Mouse (Mus musculus): ENCODE results near the gene Agbl2.

Gene Agbl2

DNA sequence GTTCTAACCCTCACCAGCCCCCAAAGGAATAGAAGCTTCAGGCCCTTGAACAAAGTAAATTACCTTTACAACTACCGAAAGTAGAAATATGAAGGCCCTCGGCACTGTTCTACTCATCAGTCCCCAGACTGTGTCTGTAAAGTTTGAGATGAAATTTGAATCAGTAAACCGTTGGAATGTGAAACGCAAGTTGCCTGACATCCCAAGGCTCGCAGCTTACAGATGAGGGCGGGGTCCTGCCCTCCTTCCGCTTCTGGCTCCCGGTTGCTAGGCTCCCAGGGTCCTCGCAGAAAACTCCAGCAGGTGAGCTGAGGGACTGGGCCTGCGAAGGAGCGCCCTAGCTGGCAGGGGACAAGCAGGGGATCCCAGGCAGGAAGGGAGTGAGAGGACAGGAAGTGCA lies at the start of gene Agbl2:
Agbl2 (plus strand) TSS at position 270 of the 400 bp plus-strand sequence.
- no peak for DNase-seq (ENCODE audit: low spot score in 2 of 2)

DNA sequence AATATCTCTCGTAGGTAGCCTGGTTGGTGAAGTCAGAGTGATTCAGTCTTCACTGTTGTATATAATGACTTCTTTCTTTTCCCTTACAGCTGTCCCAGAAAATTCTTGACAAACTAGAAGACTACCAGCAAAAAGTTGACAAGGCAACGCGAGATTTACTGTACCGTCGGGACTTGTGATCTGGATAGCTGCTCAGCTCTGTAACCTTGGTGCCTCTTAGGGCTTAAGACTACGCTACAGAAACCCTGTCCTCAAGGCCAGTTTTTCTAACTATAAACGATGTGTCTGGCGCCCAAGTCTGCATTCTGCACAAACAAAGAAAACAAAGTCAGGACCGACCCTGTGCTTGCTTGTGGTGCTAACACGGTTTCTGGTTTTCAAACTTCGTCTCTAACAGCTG lies 47.2 kb upstream of the Agbl2 start:
- DNase-seq (ENCODE audit: low spot score in 2 of 2) = no peak

DNA sequence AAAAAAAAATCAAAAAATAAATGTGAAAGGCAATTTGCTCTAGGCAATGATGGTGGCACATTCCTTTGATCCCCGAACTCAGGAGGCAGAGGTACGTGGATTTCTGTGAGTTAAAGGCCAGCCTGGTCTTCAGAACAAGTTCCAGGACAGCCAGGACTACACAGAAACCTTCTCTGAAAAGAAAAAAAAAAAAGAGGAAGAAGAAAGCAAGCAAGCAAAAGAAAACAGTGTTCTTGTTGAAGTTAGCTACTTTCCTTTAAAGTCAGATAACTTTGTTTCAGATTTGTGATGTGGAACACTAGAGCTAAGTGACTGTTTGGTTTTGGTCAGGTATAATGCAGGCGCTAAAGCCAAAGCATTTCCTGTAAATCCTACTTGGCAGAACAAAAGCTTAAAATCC lies 43.7 kb upstream of the Agbl2 start:
- no peak for DNase-seq (ENCODE audit: low spot score in 2 of 2)

DNA sequence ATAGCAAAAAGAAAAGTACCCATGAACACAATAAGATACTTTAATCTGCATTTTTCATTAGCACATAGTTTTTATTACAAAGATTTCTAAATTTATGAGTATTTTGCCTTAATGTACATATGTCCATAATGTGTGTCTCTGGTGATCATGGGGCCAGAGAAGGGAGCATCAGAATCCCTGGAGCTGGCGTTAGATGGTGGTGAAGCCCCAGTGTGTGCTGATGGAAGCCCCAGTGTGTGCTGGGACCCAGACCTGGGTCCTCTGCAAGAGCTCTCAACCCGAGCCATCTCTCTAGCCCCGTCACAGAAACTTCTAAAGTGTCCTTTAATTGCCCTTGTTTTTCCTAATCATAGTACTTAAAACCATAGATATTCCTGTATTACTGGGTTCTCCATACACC lies 43.2 kb upstream of the Agbl2 start:
- no peak for DNase-seq (ENCODE audit: low spot score in 2 of 2)

DNA sequence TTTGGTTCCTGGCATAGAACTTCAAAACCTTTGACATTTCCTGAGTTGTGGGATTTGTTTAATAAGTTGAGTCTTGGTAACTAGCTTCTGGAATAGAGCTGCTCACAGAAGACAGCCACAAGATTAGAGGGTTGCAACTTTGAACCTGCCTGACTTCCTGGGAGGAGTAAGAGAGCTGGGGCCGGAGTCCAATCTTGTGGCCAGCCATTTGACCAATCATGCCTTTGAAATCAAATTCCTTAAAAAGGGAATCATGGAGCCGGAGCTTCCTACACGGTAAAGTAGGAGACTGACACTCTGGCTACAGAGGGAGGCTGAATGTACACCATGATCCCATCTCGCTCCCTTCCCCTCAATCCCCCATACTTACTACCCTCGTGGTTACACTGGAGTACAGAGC lies 42.6 kb upstream of the Agbl2 start:
- no peak for DNase-seq (ENCODE audit: low spot score in 2 of 2)

DNA sequence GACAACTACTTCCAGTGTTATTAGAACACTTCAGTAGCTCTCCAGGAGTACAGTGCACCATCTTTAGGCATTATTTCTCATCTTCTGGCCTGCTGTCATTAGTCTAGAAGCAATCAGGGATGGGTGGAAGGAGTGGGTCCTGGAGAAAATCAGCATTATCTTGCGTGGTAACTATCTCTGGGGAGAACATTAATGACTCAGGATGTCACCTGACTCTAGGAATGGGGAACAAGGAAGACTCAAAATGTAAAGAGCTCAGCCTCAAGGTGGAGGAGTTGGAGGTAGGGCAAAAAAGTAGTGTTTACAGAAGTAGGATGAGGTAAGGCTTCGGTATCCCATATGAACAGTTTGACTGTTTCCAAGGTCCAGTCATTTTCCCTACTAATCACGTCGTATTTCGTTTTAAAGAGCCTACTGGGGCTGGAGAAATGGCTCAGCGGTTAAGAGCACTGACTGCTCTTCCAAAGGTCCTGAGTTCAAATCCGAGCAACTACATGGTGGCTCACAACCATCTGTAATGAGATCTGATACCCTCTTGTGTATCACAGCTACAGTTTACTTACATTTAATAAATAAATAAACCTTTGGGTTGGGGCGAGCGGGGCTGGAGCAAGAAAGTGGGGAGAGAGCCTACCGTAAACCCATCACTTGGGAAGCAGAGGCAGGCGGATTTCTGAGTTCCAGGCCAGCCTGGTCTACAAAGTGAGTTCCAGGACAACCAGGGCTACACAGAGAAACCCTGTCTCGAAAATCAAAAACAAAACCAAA lies 38.1 kb upstream of the Agbl2 start:
- peak in 1 of 2 experiments; percentile 8 for DNase-seq (ENCODE audit: low spot score in 2 of 2)

DNA sequence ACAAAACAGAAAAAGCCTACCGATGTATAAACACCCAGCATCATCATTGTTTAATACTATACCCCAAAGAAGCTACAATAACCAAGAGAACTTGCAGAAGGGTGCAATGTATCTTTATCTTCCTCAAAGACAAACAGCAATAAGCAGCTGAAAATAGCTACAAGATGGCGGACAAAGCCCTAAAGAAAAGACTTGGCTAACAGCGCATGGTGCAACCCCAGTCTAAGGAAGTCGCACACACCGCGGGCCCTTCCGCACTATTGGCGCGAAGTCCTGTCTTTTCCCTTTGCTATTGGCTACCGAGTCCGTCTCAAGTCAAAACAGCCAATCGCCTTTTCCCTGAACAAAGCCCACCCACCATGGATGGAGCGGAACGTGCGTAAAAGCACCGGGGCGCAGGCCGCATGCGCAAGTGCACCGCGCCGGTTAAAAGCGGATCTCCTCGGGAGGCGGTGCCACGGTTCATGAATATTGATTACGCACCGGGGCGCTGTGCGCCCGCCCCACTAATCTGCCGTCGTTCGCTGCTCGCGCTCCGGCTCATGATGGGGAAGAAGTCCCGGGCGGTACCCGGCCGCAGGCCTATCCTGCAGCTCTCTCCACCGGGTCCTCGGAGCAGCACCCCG lies 37.4 kb upstream of the Agbl2 start, which contains the start of gene Fnbp4:
Fnbp4 (plus strand) TSS at position 318 of the 626 bp plus-strand sequence.
- peak; percentile 98 to 99 for DNase-seq (ENCODE audit: low spot score in 2 of 2)

DNA sequence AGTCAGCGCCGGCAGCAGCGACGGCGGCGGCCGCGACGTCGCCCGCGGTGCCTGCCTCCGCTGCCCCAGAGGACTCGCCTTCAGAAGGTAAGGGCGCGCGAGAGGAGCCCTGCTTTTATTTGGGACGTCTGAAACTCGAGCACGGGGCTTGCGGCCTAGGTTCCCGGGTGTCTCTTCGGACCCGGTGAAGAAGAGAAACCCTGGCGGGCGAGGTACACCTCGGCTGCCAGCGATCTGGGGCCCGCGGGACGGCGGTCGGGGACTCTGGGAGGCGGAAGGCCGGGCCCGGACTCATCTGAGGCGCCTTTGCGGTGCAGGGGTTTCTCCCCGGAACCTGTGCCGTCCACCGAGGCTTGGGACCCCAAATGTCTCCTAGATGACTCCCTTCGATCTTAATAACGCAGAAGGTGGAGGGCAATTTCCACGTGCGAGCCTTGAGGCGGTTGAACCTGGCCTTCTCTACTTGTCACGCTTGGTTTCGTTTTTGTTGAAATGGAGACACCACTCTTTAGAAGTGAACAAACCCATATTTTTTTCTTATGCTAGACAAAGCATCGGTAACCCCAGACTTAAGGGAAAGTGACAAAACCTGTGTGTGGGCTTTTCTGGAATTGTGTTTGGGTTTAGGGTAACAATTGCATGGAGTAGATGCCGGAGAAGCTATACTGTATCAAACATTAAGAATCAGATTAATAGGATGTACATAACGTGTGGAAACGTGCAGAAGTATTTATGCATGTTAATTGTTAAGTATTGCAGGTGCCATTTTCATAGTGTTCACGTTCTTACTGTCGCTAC lies 36.6 kb upstream of the Agbl2 start:
- no peak for DNase-seq (ENCODE audit: low spot score in 2 of 2)

DNA sequence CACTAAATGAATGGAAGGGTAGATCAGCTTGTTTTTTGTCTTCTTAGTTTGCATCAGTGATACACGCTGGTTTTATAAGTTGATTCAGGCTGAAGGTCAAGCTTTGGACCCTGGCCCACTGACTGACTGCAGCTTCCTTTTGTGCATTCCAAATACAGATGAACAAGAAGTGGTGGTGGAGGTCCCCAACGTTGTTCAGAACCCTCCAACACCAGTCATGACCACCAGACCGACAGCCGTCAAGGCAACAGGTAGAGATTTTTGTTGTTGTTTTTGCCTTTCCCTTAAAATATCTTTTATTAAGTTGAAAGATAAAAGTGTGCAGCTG lies 36.0 kb upstream of the Agbl2 start:
- DNase-seq (ENCODE audit: low spot score in 2 of 2) = no peak

DNA sequence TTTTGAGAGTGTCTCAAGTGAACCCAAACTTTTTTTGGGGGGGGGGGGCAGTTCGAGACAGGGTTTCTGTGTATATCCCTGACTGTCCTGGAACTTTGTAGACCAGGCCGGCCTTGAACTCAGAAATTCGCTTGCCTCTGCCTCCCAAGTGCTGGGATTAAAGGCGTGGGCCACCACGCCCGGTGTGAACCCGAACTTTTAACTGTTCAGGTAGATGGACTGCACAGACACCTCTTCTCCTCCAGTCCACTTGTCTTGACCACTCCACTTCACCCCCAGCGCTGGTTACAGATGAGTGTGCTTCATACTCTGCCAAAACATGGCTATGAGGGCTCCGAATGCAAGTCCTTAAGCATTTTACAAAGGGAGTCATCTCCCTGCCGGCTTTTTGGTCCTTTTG lies 35.4 kb upstream of the Agbl2 start:
- no peak for DNase-seq (ENCODE audit: low spot score in 2 of 2)

DNA sequence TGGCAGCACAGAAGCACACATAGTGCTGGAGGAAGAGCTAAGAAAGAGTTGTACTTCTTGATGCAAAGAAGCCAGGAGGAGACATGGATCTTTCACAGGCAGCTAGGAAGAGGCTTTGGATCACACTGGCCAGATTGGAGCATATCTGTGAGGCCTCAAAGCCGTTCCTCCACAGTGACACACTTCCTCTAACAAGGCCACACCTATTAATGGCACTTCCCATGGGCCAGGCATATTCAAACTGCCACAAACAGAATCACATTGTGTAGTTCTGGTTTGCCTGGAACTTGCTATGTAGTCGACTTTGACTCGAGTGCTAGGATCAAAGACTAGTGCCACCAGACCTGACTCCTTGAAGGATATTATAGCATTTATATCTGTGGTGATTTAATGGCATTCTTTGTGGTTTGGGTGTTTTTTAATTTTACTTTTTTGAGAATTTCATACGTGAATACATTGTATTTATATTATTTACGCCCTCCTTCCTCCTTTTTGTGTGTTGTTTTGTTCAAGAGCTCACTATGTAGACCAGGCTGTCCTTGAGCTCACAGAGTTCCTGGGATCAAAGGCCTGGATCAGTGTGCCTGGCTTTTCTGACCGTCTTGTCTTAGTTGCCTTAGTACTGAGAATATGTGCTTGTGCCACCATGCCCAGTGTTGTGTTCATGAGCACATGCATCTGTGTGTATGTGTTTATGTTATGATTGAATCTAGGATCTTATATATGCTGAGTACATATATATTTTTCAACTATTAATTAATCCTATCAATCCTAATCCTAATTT lies 32.7 kb upstream of the Agbl2 start:
- DNase-seq (ENCODE audit: low spot score in 2 of 2) = no peak

DNA sequence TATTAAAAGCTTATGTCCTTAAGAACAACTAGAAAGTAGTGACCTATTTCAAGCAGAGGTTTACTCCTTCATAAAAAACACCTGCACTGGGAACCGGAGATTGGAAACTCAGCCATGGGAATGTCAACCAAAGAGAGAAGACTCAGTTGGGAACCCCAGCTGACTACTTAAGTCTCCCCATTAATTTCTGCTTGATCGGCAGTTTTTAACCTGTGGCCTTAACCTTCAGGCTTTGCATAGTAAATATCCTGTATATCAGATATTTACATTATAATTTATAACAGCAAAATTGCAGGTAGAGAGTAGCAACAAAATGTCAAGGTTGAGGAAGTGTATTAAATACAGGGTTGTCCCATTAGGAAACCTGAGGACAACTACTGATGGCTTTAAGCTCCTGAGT lies 29.0 kb upstream of the Agbl2 start:
- DNase-seq (ENCODE audit: low spot score in 2 of 2) = no peak

DNA sequence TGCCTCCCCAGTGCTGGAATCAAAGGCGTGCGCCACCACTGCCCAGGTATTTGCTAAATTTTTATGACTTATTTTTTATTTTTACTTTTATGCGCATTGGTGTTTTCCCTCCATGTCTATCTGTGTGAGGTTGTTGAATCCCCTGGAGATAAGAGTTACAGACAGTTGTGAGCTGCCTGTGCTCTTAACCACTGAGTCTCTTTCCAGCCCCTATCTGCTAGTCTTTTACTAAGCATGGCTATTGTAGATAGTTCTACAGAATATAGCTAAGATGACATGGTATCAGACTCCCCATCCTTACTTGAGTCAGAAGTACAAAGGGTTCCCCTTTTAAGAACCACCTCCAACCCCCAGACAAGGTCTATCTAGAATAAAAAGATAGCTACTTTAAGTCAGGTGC lies 28.3 kb upstream of the Agbl2 start:
- DNase-seq (ENCODE audit: low spot score in 2 of 2) = no peak

DNA sequence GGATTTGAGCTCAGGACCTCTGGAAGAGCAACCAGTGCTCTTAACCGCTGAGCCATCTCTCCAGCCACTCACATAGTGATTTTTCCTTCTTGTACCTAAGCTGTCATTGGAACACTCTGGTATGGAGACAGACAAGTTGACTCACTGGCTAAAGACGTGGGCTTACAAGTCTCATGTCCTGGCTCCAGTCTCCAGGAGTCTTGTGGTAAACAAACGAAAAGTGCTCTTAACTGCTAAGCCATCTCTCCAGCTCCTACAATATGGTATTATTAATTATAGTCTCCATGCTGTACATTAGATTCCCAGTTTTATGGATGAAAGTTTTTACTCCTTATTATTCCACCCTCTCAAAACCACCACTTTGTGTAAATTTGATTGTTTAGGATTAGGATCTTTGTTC lies 17.4 kb upstream of the Agbl2 start:
- no peak for DNase-seq (ENCODE audit: low spot score in 2 of 2)

DNA sequence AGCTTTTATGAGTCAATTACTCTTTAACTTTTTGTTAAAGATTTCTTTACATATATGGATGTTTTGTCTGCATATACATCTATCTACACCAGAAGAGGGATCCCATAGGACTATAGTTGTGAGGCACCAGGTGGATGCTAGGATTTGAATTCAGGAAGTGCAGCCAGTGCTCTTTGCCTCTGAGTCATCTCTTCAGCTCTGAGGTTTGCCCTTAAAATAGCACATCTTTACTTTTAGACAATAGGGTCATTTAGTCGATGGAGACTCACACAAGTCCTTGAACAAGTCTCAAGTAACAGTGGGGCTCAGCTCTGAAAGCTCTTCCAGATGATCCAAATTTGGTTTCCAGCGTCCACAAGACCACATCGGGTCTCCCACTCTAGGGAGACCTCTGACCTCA lies 1.2 kb upstream of the Agbl2 start:
- no peak for DNase-seq (ENCODE audit: low spot score in 2 of 2)

DNA sequence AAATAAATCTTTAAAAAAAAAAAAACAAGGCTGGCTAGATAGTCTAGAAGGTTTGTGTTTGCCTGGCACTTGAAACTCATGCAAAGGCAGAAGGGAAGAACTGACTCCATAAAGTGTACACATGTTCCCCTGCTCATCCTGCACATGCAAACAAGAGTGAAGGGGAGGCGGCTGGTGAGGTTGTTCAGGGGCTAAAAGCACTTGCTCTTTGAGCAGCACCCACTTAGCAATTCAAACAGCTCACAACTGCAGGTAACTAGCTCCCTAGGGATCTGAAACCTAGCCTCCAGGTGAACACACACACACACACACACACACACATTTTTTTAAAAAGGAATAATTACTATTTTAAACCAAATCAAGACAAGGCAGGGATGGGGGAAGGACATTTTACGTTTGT lies 589 bp upstream of the Agbl2 start:
- DNase-seq (ENCODE audit: low spot score in 2 of 2) = no peak

DNA sequence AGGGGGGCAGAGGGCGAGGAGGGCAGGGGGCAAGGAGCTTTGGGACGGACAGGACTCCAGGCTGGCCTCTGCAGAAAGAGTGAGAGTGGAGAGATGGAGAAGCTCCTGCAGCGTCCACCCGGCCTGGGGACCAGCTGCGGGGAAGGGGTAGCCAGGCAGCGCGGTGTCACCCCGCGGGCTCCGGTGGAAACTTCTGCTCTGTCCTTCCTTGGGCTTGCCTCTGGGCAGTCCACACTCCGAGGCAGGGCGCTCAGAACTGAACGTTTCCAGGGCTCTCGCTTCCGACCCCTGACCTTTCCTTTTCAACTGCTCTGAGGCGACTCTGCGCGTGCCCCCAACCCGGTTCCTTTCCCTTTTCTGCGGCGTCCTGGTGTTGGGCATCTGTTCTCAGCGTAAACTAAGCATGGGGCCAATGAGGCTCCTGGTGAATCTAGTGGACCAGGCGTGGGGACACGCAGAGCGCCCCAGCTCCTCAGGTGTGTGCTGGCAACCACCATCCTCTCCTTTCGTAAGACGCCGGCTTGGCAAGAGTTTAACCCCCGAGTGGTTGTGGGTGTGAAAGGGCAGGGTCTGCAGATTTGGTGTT lies 467 bp downstream of the Agbl2 start:
- no peak for DNase-seq (ENCODE audit: low spot score in 2 of 2)

DNA sequence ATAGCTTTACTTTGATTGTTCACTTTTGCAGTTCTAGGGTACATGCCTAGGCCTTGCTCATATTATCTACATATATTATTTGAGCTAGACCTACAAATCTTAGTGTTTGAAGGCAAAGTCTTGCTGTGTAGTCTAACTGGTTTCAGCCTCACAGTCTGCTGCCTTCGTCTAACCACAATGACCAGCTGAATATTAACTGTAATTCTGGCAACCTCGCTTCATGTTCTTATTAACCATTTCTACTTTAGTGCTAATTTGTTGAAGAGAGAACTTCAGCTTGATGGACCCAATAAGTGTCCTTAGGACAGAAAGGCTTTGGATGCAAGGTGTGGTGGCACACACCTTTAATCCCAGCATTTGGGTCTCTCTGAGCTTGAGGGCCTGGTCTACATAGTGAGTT lies 5.6 kb downstream of the Agbl2 start:
- DNase-seq (ENCODE audit: low spot score in 2 of 2) = no peak

DNA sequence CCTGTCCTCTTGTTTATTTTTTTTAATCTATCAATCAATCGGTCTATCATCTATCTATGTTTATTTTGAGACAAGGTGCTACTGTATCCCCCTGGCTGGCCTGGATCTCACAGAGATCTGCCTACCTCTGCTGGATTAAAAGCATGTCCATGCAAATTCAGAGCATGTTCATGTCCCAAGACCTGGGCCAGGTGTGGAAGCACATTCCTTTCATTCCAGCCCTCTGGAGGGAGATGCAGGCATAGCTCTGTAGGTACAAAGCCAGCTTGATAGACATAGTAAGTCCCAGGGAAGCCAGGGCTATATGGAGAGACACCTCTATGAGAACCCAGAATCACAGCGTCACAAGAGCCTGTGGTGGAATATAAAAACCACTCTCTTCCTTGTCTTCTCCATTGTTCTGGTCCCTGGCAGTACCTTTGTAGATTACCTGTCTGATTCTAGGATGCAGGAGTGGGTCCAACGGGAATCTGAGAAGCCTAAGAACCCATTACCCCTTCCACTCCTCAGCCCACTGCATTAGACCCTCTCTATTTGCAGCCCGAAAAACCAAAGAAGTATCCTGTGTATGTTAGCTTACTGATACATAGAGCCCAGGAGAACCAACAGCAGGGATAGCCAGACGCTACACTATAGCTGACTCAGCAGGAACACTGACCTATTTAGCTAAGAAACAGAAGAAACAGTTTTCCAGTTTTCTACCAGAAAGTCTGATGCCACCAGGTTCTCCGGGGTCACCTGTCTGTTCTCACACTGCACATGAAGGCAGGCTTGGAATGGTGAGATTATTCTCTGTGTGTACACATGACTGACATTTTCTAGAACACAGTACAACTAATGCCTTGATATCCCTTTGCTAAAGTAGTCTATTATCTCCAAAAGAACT lies 26.0 kb downstream of the Agbl2 start:
- no peak for DNase-seq (ENCODE audit: low spot score in 2 of 2)

DNA sequence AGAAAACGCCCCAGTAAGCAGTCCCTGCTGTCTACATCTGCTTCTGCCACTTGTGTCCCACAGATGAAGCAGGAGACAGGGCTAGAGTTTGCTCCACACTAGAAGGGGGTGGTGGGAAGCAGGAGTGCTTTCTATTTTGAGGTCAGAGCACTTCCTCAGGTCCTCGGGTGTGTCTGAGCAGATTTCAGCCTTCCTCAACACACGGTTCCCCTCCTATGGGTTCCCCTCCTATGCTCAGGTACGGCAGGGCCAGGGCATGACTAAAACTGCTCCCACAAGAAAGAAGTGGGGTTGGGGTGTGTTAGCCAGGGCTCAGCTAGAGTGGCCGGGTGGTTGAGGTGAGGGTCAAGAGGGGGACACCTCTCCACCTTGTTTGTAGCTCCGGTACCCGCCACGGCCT lies 28.2 kb downstream of the Agbl2 start:
- no peak for DNase-seq (ENCODE audit: low spot score in 2 of 2)

DNA sequence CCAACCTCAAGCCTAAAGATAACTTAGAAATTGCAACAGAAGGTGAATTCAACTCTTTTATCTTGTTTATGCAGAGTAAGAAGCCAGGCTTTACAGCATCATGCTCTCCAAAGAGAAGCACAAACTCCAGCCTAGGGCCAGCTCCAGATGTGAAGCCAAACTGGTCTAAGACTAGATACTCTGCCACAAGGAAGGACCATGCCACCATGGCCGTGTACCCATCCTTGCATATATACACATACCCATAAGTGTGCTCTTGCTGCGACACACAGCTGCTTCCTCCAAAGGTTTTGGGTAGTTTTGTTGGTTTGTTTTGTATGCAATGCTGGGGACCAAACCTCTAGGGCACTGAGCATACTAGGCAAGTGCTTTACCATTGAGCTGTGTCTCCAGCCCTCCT lies 32.7 kb downstream of the Agbl2 start:
- no peak for DNase-seq (ENCODE audit: low spot score in 2 of 2)

Data from left cerebral cortex, adult 9 months (tissue).